Mouse (Mus musculus) cerebellum, adult 9-10 months (tissue): ENCODE results near the gene Pam16.
A peak's percentile ranks its signal among the peaks of the same experiment; 100 is the strongest.
"Not testable (repeated sequence)": the region's sequence is repeated elsewhere in the genome, so short reads cannot be mapped to it uniquely, and the experiment has no call there.

ENCODE experiments used
- DNase-seq: peaks from one replicate; pipeline ENCODE4 v3.0.0; 2022

Gene Pam16

DNA sequence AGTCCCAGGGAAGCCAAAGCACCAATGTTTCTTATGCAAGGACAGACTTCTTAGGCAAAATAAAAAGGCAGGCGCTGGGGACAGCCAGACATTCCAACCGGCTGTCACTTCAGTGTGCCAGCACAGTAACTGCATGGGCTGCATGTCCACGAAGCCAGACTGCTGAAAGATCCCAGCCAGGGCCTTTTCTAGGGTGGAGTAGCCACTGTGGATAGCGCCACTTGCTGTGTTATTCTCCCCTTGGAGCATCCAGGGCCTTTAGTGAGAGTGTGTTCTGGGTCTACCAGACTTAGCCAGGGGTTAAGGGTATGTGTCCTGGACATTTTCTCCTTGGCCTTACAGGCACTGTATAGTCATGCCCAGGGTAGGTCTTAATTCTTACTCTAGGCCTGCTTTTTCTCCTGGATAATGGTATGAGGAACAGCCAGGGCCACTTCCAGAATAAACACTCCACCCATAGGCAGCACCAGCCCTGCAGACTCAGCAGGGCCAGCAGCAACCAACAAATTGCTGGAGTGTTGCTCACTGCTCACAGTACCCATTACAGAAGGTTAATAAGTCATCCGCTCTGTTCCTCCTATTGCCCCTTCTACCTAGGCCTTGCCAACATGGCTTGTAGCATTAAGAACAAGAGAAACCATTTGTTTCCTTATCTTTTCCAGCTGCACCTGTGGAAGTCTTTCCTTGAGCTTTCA, 37.1 kb downstream of the Pam16 start:
- DNase-seq = no peak

DNA sequence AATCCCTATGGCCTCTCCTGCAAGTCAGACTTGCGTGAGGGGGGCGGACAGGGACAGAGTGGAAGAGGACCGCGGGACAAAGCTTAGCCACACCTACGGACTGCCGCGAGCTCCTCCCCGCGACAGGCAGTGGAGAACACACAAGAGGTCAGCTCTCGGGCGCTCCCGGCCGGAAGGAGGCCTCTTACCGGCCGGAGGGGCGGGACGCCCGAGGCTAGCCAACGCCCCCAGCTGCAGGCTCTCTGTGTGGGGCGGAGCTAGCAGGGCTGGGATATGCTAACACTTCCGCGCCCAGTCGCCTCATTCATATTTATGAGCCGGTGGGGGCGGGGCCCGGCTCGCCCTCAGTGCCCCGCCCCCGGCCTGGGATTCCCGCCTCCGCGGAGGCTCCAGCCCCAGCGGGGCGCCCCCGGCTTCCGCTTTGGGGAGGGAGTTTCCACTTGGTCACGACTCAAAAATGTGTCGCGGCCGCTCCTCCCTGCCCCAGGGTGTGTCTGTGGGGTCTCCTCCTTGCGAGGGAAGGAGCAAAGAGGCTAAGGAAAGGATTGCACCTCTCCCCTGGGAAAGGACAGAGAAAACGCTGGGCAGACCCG, 38.2 kb downstream of the Pam16 start:
- DNase-seq = peak; percentile 93

DNA sequence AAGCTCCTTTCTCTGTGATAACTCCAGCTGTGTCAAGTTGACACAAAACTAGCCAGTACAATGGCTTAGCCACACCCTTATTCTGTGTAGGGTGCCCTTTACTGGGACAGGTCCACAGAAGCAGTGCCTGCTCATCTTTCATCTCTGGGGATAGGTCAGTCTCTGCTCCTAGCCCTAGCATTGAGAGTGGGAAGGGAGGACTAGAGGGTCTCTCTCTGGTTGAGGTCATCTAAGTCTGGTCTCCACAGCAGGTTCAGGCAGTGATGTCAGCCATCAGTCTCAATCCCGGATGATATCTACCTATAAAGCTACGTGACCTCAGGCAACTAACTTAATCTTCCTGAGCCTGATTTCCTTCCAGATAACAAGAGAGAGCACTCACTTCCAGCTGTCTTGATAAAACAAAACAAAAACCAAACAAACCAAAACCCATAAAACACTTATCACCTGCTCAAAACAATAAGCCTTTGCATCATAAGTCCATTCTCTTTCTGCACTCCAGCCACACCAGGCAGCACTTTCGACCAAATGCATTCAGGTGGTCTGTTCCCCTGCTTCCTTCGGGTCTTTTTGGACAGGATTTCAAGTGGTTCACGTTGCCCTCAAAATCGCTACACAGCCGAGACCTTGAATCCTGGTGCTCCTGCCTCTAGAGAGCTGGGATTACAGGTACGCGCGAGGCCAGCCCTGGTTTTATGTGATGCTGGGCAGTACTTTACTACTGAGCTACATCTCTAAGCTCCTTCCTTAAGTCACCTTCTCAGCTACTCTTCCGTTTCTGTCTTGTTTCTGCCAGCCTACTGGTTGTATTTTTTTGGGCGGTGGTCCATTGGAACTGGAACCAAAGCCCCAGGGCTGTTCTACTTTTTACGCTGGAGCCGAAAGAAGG, 38.9 kb downstream of the Pam16 start:
- DNase-seq = no peak

GRCm38 (mm10) chr16:4584438-4584837, 40.4 kb downstream of the Pam16 start:
- DNase-seq = no peak

DNA sequence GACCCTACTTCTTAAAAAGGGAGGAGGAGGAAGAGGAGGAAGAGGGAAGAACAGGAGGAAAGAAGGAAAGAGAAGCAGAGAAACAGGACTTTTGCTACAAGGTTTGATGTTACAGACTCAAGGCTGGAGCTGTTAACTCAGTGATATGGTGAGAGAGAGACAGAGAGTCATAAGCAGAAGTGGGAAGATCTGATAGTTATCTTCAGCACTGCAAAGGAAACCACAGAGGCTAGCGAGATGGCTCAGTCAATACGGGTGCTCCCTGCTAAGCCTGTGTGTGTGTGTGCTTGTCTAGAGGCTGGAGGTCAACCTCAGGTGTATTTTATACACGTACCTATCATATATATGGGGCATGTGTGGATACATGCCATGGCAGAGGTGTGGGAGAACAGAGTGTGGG, 41.0 kb downstream of the Pam16 start:
- no peak for DNase-seq

- DNase-seq = not testable (repeated sequence)
Observed at GRCm38 (mm10) chr16:4581179-4581578, 43.6 kb downstream of the Pam16 start.

DNA sequence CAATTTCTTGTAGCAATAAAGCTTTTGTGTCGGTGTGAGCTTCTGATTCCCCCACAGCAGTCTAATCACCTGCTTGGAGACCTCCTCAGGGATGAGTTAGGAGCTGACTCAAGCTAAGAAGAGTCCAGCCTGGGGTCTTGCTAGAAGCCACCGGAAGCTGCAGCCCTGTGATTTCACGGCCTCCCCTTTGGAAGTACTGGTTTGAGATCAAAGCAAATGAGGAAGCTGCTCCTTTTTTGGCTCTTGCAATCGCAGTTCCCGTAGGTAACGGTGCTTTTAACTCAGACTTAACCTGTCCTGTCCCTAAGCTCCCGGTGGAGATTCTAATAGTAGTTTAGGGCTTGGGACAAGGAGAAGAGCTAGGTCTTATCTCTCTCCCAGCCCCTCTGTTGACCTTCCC, 46.2 kb downstream of the Pam16 start:
- DNase-seq = no peak

GRCm38 (mm10) chr16:4576873-4577272, 47.9 kb downstream of the Pam16 start:
- no peak for DNase-seq

- no peak for DNase-seq
Observed at GRCm38 (mm10) chr16:4576038-4576437, 48.8 kb downstream of the Pam16 start.

- DNase-seq = no peak
Observed at GRCm38 (mm10) chr16:4570737-4571136, 54.1 kb downstream of the Pam16 start.

DNA sequence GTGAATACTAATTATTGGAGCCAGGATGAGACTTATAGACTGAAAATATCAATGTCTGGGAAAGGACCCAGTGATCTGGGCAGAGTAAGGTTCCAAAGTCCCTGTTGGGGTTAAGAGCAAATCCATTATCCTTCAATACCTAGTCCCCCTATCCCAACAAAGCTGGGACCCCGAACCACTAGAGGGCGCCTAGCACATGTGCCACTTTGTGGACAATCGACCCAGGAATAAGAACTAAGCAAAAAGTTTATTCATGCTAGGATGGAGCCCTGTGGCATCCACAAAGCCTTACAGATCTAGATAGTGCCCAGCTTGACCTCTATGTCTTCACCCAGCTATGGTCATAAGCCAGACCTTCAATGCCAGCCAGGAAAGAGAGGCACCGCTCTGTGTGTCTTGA, 56.9 kb downstream of the Pam16 start:
- DNase-seq = peak; percentile 80
